Mouse (Mus musculus) heart, adult 18-20 months (tissue): ENCODE data around the gene Oas1h. TPM values are rescaled to one million over a fixed set of nuclear protein-coding genes. Genes with fewer than 3 reads are reported as not detected.
"Not testable (repeated sequence)": the region's sequence is repeated elsewhere in the genome, so short reads cannot be mapped to it uniquely, and the experiment has no call there.

Source experiments
- DNase-seq, 2 experiments: peaks; one replicate each; pipeline ENCODE4 v3.0.0; 2021 to 2022; ENCODE audit warnings: mixed read lengths in 1 of 2
- long read RNA-seq, 2 experiments: library from polyadenylated mRNA; stranded (forward); transcript quantifications; one replicate each; pipeline ENCODE4 v2.0.0; 2021
- total RNA-seq, 2 experiments: library from RNA; stranded (reverse); gene quantifications; 2 replicates each; pipeline ENCODE4 v1.2.3; 2021

The Oas1h gene
- total RNA-seq, result not detected
- long read RNA-seq, experiment 1, result 0 reads
- long read RNA-seq, experiment 2, result 0 reads

GRCm38 (mm10) chr5:120861121-120861520, at the start of gene Oas1h:
TSS of gene Oas1h (plus strand) at chr5:120861421.
- no peak for DNase-seq

GRCm38 (mm10) chr5:120811951-120812819, 49.0 kb upstream of the Oas1h start, which contains the start of gene Oas1c:
TSS of gene Oas1c (minus strand) at chr5:120812514.
- peak; percentile 92 to 94 for DNase-seq

DNA sequence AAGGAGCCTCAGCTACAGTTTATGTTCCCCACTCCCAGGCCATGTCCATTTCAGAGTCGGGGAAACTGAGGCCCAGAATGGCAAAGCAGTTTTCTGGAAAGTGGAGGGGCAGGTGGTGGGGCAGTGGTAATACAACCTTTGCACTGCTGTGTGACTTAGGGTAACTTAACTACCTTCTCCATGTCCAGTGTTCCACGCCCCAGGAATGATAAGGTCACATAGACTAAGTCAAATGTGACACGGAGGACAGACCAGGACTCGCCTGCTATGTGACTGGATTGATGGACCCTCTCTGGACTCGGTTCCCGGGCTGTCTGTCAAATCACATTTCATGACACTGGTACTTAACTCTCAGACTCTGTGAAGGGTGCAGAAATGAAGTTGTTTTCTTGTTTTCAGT, 48.2 kb upstream of the Oas1h start:
- no peak for DNase-seq

GRCm38 (mm10) chr5:120815949-120816348, 45.3 kb upstream of the Oas1h start:
- DNase-seq, result peak; percentile 16 to 39

DNA sequence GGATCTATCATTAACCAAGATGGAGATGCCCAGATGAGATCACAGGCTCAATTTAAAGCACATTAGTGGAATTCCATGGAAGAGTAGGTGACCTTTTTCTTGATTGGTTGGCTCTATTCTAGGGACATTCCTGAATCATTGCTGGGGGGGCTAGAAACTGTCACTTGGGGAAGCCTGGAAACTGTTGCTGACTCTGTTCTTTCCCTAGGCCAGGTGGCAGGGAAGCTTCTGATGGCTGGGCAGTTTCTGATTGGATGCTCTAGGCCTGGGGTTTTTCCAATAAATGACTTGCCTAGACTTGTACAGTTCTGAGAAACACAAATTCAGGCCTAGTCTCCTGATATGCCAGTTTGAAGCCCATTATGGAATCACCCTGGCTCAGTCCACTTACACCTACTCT, 42.2 kb upstream of the Oas1h start:
- no peak for DNase-seq

DNA sequence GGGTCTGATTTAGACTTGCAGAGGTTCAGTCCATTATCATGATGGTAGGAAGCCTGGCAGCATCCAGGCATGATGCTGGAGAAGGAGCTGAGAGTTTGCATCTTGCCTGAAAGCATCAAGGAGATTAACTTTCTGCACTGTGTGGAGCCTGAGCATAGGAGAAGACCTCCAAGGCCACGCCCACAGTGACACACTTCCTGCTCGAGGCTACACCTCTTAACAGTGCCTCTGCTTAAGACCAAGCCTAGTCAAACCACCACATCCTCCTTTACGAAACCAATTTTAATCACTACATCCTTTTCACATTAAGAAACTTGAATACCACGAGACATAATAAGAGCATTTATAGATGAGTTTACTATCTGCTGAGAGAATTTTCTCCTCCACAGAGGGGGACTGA, 30.2 kb upstream of the Oas1h start:
- DNase-seq, result no peak

DNA sequence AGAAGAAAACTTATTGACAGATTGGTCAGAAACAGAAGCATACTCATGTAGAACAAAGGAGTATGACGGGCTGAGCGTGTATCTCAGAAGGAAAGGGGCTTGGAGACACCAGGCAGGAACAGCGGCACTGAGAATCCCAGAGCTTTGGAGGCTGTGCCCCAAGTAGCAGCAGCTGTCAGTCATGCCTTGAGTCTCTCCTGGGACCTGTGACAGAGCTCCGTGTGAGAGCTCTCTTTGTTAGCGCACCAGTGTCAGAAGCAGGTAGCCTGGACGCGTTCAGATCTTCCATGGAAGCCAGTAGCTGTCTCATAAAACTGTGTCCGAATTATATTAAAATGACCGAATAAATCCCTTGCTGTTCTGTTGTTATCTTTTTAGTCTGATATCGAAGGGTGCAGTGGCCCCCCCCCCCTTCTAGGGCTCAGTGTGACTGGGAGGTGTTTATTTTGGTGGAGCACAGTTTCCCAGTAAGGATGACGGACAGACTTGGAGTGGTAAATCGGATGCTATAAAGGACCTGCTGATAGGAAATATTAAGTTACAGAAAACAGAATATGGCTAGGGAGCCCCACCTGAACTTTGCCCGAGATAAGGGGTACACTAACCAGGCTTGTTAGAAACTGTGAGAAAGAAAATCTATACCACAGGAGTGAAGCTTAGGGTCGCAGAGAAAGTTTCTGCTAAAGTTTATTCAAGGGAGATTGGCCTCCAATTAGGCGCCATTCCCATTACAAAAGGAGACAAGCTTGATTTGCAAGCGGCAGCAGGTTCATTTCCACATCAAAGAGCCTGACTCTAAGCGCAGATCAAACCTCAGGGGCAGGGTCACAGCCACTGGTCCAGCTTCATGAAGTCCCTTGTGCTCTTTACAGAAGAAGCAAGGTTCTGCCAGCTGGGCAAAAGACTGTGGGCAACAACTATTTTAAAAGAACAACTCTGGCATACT, 27.6 kb upstream of the Oas1h start:
- DNase-seq, result no peak

- peak in 1 of 2 experiments; percentile 64 for DNase-seq
These were observed 24.3 kb upstream of the Oas1h start for GRCm38 (mm10) chr5:120836731-120837585.

GRCm38 (mm10) chr5:120844713-120845112, 16.5 kb upstream of the Oas1h start:
- peak; percentile 22 to 23 for DNase-seq

GRCm38 (mm10) chr5:120847067-120847466, 14.2 kb upstream of the Oas1h start, which contains the start of gene Oas1f:
TSS of gene Oas1f (plus strand) at chr5:120847367.
- no peak for DNase-seq

GRCm38 (mm10) chr5:120849601-120850136, 11.6 kb upstream of the Oas1h start:
- peak; percentile 16 to 37 for DNase-seq

GRCm38 (mm10) chr5:120859241-120859640, 2.0 kb upstream of the Oas1h start:
- no peak for DNase-seq

- DNase-seq, result no peak
These were observed 4.2 kb downstream of the Oas1h start for GRCm38 (mm10) chr5:120865336-120865860.

GRCm38 (mm10) chr5:120869436-120870015, 8.3 kb downstream of the Oas1h start:
- DNase-seq, result no peak

GRCm38 (mm10) chr5:120870081-120870480, 8.9 kb downstream of the Oas1h start:
- DNase-seq, result no peak

- DNase-seq, result no peak
These were observed 9.6 kb downstream of the Oas1h start for GRCm38 (mm10) chr5:120870782-120871181.

- no peak for DNase-seq
These were observed 10.2 kb downstream of the Oas1h start for GRCm38 (mm10) chr5:120871469-120871868.

DNA sequence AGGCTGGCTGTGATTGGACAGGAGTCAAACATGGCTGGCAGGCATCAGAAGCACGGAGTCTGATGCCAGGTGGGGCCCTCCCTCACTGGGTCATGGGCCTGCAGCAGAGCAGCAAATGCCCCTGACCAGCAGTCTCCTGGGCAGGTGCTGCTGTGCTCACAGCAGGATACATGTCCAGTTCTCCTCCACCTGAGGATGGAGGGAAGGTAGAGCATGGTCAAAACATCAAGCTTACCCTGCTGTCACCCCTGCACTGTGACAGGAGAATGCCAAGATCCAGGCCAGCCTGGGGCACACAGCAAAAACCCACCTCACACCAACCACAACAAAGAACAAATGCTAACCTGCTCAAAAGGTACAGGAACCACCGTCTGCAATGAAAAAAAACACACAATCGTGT, 15.6 kb downstream of the Oas1h start:
- DNase-seq, result not testable (repeated sequence)

DNA sequence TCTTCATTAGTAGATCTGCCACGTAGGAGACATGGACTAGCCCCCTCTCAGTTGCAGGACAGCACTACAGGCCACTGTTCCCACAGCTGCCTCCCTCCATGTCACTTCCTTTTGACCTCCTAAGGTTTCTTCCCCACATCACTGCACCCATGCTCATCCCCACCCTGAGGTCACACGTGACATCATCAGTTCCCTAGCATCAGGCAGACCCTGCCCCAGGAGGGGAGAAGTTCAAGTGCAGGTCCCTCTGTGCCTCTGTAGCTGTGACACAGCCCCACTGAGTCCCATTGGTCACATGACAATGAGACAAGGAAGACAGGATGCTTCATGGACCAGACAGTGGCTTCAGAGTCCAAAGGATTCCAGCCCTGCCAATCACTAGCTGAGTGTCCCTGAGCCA, 16.2 kb downstream of the Oas1h start:
- DNase-seq, result not testable (repeated sequence)

- not testable (repeated sequence) for DNase-seq
These were observed 17.6 kb downstream of the Oas1h start for GRCm38 (mm10) chr5:120878803-120879202.

DNA sequence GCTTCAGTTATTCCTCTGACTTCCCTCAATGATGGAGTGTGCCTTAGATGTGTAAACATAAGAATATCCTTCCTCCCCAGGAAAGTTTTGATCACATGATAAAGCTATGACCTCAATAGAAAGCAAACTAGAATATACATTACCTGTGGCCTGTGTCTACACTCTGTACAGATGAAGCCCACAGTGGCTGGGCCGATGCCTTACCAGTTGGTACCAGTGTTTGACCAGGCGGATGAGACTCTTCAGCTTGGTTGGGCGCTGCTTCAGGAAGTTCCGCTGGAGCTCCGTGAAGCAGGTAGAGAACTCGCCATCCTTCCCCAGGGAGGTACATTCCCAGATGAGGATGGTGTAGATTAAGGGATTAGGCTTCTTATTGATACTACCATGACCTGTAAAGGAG, 20.5 kb downstream of the Oas1h start:
- DNase-seq, result not testable (repeated sequence)
